Mouse (Mus musculus) hematopoietic stem cell, adult 5-6 weeks (primary cell): ENCODE data around the gene Mybphl. TPM values are rescaled to one million over a fixed set of nuclear protein-coding genes. Genes with fewer than 3 reads are reported as not detected.

Source experiments
- ATAC-seq, 2 experiments: fragments of 125-278 bp in 1 of 2; replicated peaks in 1 of 2; 2 replicates each; pipeline ENCODE4 v1.8.0; 2016 to 2017; ENCODE audit warnings: inconsistent platforms in 2 of 2, mild to moderate bottlenecking in 2 of 2, moderate number of reproducible peaks in 2 of 2, low read depth in 1 of 2, moderate TSS enrichment in 1 of 2; ENCODE audit not compliant: low FRiP score in 2 of 2, poor library complexity in 2 of 2, severe bottlenecking in 2 of 2, insufficient read depth in 1 of 2, low TSS enrichment in 1 of 2
- total RNA-seq: library from RNA; stranded (forward); fragments of 172-1452, 232-1000 nt; gene quantifications from 2 replicates; pipeline ENCODE4 v1.2.3, GENCODE M21; 2017

Mybphl gene
- total RNA-seq, 1 experiment from 2014 or later, result not detected

DNA sequence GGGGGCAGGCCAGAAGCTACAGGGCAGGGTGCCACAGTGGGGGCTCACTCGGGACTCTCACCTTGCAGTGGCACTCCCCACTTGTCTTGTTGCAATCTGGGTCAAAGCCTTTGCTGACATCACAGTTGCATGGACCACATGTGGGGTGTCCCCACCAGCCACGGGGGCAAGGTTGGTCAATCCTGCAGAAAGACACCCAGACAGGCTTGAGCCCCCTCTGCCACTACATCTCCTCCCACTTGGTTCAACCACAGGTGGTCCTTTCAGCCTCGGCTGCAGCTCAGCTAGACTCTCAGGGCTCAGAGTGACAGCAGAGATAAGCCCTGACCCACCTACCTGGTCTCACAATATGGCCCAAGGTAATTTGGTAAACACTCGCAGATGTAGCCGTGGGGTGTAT is 35.7 kb downstream of the Mybphl start:
- ATAC-seq, result no peak

DNA sequence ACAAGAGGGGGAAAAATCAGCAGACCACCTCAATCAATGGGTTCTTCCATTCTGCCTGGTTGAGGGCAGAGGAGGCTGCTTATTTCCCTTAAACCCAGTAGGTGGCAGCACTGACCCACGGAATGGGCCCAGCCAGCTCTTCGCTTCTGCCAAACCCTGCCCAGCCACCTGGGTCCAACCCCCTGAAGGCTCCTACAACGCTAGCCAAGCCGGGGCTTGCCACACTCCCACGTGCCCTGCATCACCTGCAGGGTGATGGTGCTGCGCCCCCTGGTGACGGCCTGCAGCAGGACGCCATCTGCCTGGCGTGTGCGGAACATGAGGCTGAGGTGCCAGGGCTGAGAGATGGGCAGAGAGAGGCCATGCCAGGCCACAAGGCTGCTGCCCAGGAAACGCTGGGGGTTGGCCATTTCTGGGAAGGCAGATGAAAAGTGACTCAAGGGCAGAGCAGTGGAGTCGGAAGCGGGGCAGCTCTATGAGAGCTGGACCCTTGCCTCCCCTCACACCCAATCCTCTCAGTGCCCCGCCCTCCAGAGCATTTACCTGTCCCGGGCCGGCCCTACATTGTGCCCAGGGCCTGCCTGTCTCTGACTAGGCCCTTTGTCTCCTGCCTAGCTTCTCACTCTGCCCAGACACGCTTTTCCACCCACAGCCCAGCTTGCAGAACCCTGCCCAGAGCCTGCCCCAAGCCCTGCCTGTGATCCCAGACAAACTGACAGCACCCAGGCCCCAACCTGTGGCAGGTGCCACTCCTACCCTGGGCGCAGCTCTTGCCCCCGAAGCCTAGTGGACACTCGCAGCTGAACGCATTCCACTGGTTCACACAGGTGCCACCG is 37.2 kb downstream of the Mybphl start:
- ATAC-seq, result peak; percentile 99

DNA sequence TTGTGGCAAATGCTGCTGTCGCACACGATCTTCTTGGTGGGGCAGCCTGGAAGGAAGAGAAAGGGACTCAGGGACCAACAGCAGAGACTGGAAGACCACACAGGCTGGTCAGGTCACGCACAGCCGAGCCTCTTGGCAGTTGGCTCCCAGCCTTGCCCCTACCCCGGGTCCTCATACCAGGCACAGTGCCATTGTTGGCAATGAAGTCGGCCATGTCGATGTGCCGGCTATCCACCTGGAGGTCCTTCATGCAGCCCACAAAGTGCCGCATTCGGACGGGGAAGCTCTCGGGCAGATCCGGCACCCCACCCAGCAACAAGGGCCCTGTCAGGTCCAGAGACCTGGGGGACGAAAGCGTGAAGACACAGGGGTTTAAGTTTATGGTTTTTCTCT is 37.8 kb downstream of the Mybphl start:
- ATAC-seq, result no peak

DNA sequence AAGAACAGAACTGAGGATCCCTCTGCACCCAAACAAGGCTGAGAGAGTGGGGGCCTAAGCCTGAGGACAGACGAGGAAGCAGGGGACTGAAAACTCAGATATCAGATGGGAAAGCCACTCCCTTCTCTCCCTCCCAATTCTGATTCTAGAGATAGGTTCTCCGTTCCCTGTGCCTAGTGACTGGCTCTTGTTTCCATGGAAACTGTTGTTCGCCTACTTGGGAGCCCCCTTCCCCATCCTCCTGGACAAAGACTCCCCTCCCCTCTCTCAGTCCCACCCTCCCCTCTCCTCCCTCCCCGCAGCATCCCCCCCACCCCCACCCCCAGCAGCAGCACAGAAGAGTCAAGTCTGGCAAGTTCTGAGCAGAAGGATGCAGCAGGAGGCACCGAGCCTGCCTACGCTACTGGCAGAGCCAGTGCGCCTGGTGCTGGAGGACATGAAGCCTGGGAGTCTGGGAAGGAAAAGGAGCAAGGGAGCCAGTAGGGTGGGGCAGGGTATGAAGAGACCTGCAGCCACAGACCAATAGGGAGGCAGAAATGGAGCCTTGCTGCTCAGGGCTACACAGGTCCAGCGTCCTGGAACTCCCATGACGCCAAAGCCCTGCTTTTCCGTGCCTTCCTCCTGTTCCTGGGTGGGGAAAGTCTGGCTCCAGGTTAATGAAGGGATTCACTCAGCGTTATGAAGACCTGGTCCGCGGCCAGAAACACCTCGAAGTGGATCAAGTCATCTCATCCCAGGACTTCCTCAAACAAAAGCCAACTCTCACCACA is 41.0 kb downstream of the Mybphl start:
- ATAC-seq, result no peak

DNA sequence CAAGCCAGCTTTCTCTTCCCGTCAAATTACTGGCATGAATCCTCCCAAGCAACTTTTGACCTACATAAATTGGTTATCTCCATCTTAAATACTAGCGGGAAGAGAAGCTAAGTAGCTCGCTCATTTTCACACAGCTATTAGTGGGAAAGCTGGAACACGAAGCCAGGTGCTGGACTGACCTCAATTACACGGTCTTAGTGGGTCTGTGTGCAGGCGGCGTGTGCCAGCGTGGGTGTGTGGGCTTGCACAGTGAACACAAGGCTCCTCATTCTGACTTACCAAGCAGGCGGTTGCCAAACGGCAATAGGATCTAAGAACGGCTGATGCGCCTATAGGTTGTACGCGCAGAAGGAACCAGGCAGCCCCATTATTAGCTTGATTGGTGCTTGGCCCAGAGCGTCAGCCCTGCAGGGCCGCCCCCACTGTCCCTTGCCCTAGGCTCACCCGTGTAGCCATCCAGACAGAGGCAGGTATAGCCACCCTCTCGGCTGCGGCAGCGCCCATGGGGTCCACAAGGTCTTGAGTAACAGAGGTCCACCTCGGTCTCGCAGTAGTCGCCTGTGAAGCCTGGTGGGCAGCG is 41.7 kb downstream of the Mybphl start:
- no peak for ATAC-seq

DNA sequence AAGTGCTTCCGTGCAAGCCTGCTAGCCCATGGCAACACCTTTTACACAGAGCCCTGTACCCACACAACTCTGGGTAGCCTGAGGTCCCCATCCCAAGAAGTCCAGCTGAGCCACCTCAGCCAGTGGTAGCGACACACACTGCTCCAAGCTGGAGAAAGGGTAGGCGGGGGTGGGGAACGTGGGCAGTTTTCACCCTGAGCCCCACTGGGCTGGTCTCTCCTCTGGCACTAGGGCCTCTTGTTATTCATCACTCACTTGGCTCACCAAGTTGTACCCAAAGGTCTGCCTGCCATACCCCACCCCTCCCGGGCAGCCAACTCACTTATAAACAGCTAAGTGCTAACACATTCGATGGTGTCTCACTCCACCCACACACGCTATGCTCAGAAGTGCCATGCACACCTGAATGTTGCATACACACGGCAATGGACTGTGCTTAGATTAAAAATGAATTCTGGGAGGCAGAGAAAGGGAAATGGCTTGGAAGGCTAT is 43.9 kb downstream of the Mybphl start:
- ATAC-seq, result no peak

DNA sequence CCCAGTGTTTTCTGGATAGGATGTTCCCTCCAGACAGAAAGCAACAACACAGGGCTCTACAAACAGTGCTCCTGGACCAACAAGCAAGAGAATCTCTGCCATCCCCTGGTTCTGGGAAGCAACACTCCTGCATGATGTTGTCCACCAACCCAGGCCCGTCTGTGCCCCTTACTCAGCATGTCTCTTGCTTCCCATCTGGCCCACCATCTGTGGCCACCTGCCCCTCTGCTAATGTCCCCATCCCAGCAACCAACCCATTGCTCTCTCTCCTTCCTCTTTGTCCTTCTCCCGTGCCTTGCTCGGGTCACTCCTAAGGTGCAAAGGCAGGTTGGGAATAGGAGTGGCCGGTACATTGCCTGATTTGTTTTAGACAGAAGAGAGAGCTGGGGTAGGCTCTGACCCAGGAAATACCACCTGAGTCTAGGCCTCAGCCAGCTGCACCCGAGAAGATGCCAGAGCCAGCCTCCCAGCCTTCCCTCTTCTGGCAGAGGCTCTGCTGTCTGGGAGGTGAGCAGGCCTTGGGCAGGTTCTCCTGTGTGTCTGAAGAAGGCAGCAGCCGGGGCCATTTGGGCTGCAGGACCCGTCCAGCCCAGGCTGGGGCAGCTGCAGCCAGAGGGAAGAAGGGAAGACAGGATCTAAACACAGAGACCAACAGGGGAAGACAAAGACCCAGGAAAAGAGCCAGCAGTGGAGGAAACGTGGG is 45.1 kb downstream of the Mybphl start:
- no peak for ATAC-seq

DNA sequence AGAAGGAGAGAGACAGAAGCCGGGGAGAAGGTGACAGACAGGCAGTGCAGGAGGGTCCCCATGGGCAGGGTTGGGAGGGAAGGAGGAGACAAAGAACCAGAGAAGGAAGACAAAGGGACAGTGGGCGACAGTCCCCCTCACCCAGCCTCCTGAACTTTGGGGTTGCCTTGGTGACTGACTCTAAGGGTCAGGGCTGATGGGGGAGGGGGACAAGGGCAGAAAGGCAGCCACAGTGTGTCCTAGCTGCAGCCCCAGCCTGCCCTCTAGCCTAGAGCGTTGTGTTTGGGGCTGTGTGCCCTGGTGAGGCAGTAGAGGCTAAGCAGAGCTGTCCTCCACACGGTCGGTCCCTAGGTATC is 45.6 kb downstream of the Mybphl start:
- ATAC-seq, result no peak

DNA sequence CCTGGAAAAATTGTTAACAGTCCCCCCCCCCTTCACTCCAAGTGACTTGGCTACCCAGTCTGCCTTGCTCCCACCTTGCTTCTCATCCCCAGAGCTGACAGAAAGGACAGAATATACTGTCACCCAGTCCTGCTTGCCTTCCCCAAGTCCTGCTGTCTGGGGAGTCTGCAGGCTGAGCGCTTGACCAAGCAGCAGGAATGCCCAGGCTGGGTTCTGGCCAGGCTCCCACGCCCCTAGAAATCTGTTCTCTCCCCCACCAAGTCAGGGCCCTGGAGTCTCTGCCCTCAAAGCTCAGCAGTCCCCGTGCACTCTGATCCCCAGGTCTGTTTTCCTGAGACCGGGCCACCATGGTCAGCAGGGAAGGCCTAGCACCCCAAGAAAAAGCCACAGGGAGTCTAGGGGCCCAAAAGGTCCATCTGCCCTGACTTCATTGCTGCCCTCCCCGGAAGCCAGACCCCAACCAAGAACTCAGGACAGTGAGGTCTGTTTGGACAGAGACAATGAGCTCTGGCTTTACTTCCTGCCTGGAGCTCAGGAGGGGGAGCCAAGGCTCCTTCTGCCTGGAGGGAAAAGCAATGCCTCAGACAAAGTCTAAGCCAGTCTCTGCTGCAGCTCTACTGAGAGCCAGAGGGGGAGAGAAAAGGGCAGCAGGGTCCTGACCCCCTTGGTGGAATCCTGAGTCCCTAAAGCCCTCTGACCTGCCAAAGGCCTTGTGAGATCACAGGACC is 46.5 kb downstream of the Mybphl start:
- no peak for ATAC-seq

DNA sequence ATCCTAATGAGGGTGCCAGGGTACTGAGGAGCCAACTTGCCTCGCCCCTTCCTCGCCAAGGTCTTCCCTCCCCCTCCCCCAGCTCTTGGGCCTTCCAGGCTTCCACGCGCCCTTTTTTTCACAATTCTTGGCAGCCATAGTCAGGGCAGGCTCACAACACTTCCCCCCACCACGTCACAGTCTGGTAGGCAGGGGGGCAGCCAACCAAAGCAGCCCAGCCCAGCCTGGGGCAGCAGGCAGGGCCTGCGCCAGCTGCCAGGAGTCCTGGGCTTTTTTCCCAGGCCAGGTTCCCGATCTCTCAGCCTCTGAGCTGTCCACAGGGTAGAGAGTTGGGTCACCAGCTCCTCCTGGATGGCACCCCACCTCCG is 47.0 kb downstream of the Mybphl start:
- no peak for ATAC-seq

DNA sequence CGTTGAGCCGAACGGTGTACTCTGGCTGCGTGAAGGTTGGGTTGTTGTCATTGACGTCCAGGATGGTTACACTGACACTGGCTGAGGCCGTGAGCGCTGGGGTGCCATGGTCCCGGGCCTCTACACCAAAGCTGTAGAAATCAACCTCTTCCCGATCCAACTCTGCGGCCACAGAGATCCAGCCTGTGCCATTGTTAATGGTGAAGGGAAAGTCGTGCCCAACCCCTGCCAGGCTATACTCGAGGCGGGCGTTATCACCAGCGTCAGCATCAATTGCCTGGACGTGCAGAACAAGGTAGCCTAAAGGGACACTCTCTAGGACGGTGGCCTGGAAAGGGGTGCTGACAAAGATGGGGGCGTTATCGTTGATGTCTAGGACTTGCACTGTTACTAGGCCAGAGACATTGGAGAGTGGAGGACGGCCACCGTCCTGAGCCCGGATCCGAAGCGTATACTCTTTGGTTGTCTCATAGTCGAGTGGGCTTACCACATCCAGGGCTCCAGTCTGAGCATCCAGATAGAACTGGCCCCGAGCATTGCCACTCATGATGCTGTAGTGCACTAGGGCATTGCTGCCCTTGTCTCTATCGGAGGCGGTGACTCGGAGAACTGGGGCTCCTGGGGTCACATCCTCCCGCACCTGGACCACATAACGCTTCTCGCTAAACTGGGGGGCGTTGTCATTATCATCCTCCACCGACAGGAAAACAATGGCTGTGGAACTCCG is 49.1 kb downstream of the Mybphl start:
- no peak for ATAC-seq

DNA sequence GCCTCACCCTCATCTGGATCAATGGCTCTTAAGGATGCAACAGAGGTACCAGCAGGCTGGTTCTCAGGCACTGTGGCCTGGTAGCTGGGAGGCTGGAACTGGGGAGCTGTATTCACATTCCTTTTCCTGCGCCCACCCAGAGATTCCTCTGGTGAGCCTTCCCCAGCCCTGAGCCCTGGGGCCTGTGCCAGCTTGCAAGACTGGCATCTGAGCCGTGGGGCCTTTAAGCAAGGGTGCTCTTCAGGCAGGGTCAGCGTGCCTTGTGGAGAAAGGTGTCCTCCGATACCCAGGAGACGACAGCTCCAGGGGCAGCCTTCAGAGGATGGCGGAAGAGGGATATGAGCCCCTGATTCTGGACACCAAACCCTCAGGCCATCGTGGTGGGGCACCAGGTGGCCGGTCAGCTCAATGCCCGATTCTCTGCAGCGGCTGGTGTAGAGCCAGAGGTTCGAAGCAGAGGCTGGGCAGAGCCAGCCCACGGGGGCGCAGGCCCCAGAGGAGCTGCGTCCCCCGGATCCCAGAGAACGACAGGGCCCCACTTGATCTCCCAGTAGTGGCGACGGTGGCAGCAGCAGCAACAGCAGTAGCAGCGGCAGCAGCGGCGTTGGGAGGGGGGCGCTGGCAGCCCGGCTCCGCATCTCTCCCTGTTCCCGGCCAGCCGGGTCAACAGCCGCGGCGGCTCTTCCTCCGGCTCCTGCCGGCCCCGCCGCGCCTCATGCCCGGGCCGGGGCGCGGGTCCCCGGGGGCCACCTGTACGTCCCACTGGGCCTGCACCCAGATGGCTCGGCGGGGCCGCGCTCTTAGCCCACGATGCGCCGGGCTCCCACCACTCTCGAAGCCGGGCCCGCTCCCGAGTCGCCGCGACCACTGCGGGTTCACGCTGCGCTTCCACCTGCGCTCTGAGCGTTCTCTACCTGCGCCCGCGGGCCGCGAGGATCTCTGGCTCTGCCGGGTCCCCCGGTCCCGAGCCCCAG is 50.4 kb downstream of the Mybphl start, which contains the start of gene Celsr2:
TSS of gene Celsr2 (minus strand) at position 696 of the 974 bp plus-strand sequence.
- ATAC-seq, result no peak; a peak in 1 of 4 replicates

DNA sequence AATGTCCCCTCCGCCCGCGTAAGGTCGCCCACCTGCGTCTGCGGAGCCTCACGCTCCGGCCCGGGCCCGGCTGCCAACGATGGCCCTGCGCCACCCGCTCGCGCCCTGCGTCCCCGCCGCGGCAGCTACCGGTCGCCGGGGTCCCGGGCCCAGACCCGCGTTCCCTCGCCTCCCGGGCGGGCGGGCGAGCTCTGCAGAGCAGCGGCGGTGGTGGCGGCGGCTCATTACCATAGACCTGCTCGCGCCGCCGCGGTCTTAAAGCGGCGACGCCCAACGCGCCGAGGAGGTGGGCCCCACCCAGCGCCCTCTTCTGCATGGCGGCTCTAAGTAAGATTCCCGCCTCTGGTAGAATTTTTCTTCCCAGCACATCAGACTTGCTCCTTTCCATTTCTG is 51.1 kb downstream of the Mybphl start:
- peak; percentile 56 to 73; a peak in 3 of 4 replicates for ATAC-seq

DNA sequence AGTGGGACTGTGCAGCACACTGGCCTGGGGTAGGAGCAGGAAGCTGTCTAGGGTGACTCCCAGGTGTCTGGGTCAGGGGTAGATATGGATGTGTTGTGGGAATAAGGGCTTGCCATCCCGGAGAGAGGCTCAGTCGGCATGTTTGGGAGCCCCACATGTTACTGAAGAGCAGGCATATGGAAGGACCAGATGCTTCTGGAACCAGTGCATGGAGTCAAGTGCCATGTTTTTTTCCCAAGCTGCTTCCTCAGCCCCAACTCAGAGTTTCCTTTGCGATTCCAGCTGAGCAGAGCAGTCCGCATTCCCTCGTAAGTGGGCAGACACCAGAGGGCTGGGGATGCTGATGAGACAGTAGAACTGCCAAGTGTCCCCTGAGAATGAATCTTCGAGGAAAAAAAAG is 58.3 kb downstream of the Mybphl start:
- no peak for ATAC-seq
